Mouse (Mus musculus): ENCODE data around the gene Shb.

DNA sequence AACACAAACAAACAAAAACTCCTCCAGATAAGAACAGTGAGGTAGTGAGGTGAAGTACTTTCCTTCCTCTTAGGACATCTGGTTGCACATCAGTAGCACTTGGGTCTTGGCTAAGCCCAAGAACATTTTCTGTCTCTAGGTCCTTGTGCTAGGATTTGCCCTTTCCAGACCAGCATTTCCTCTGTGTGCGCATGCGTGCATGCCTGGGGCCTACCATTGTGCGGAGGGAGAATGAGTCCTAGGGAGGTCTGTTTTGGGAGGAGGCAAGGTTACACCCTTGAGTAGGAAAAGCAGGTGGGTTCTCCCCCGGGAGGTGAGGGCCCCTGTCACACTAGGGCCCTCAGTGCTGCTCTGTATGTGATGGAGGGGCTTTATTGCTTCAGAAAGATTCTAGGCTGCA lies 113.2 kb downstream of the Shb start:
- TF ChIP-seq CTCF (IDR thresholded peaks at IDR 0.05; ENCODE audit: insufficient read depth, low read length) (no peak), POLR2A (IDR thresholded peaks at IDR 0.05; ENCODE audit: borderline replicate concordance, extremely low read depth, low read depth, low read length) (no peak)

All from lung, adult 2 months (tissue).